Mouse (Mus musculus): ENCODE data around the gene Pdzd2.

- TF ChIP-seq CTCF (IDR thresholded peaks at IDR 0.05; ENCODE audit: borderline replicate concordance, control insufficient read depth, extremely low read depth, insufficient read depth, low read length, poor library complexity): no peak
- TF ChIP-seq POLR2A (IDR thresholded peaks at IDR 0.05; ENCODE audit: control insufficient read depth, extremely low read depth, insufficient read depth, low read length, poor library complexity): no peak
These were observed 221.3 kb downstream of the Pdzd2 start for GRCm38 (mm10) chr15:12518370-12518973.
